Mouse (Mus musculus) ovary, postnatal 36 days (tissue): ENCODE data around the gene Amz1.

Experiments used
- DNase-seq: peaks from one replicate; pipeline ENCODE4 v3.0.0; 2022; ENCODE audit warnings: low spot score, mixed read lengths

Amz1 gene

GRCm38 (mm10) chr5:140767704-140768141 lies 43.8 kb downstream of the Amz1 start:
- DNase-seq, result peak; percentile 76

GRCm38 (mm10) chr5:140768333-140768732 lies 44.4 kb downstream of the Amz1 start:
- DNase-seq, result no peak

- no peak for DNase-seq
Observed at GRCm38 (mm10) chr5:140771612-140772011, 47.7 kb downstream of the Amz1 start.

- no peak for DNase-seq
Observed at GRCm38 (mm10) chr5:140772158-140772557, 48.2 kb downstream of the Amz1 start.

GRCm38 (mm10) chr5:140775111-140775510 lies 51.2 kb downstream of the Amz1 start:
- DNase-seq, result no peak

GRCm38 (mm10) chr5:140776968-140777367 lies 53.0 kb downstream of the Amz1 start:
- no peak for DNase-seq

- no peak for DNase-seq
Observed at GRCm38 (mm10) chr5:140781122-140781521, 57.2 kb downstream of the Amz1 start.

GRCm38 (mm10) chr5:140781886-140782572 lies 58.1 kb downstream of the Amz1 start:
- DNase-seq, result no peak

- DNase-seq, result no peak
Observed at GRCm38 (mm10) chr5:140783577-140783976, 59.6 kb downstream of the Amz1 start.

- no peak for DNase-seq
Observed at GRCm38 (mm10) chr5:140784288-140784687, 60.4 kb downstream of the Amz1 start.

- no peak for DNase-seq
Observed at GRCm38 (mm10) chr5:140785240-140785872, 61.4 kb downstream of the Amz1 start.

- no peak for DNase-seq
Observed at GRCm38 (mm10) chr5:140789561-140789960, 65.6 kb downstream of the Amz1 start.

- no peak for DNase-seq
Observed at GRCm38 (mm10) chr5:140790392-140790791, 66.5 kb downstream of the Amz1 start.

- DNase-seq, result peak; percentile 28
Observed at GRCm38 (mm10) chr5:140790937-140791877, 67.3 kb downstream of the Amz1 start.

GRCm38 (mm10) chr5:140792233-140792632 lies 68.3 kb downstream of the Amz1 start:
- DNase-seq, result no peak

GRCm38 (mm10) chr5:140794753-140795152 lies 70.8 kb downstream of the Amz1 start:
- no peak for DNase-seq

- no peak for DNase-seq
Observed at GRCm38 (mm10) chr5:140795176-140795575, 71.2 kb downstream of the Amz1 start.

GRCm38 (mm10) chr5:140796051-140796450 lies 72.1 kb downstream of the Amz1 start:
- no peak for DNase-seq

GRCm38 (mm10) chr5:140798158-140798557 lies 74.2 kb downstream of the Amz1 start:
- DNase-seq, result peak; percentile 35

- DNase-seq, result no peak
Observed at GRCm38 (mm10) chr5:140798775-140799174, 74.8 kb downstream of the Amz1 start.

- DNase-seq, result no peak
Observed at GRCm38 (mm10) chr5:140799190-140799589, 75.3 kb downstream of the Amz1 start.

GRCm38 (mm10) chr5:140800288-140800923 lies 76.5 kb downstream of the Amz1 start:
- no peak for DNase-seq
